Mouse (Mus musculus) cortical plate, adult 2 months (tissue): Measurements from ENCODE around the gene Gm28635. TPM values are rescaled to one million over a fixed set of nuclear protein-coding genes. Genes with fewer than 3 reads are reported as not detected.

Experiments
- H3K27ac ChIP-seq: fragments of 200-500 bp; 2 replicates; pipeline ENCODE4 v1.5.1; 2012; ENCODE audit warnings: low read length, control low read depth, inconsistent platforms; ENCODE audit not compliant: insufficient read depth
- H3K4me1 ChIP-seq: fragments of 200-500 bp; 2 replicates; pipeline ENCODE4 v1.6.1; 2011; ENCODE audit warnings: low read length; ENCODE audit not compliant: control insufficient read depth, insufficient read depth
- H3K4me3 ChIP-seq: fragments of 200-500 bp; 2 replicates; pipeline ENCODE4 v1.5.1; 2011; ENCODE audit warnings: mild to moderate bottlenecking, low read length, control low read depth; ENCODE audit not compliant: insufficient read depth
- CTCF ChIP-seq: fragments of 200-500 bp; IDR thresholded peaks from 2 replicates; pipeline ENCODE4 v1.5.1; 2011; ENCODE audit warnings: mild to moderate bottlenecking, control low read depth, low read length; ENCODE audit not compliant: insufficient read depth; ENCODE audit errors: extremely low read depth
- POLR2A ChIP-seq: fragments of 200-500 bp; IDR thresholded peaks from 2 replicates; pipeline ENCODE4 v1.6.1; 2011; ENCODE audit warnings: mild to moderate bottlenecking, low read length, control low read depth; ENCODE audit not compliant: insufficient read depth; ENCODE audit errors: extremely low read depth
- polyA plus RNA-seq: library from polyadenylated mRNA; depleted of rRNA; stranded (reverse); fragments of >200 nt; gene quantifications from 2 replicates; pipeline ENCODE4 v1.2.3, GENCODE M21; 2012

Gm28635 gene
- polyA plus RNA-seq, 1 experiment, result not detected

GRCm38 (mm10) chr2:84648369-84648768 is 29.5 kb downstream of the Gm28635 start:
- TF ChIP-seq CTCF, result no peak
- no peak for TF ChIP-seq POLR2A
- Histone ChIP-seq H3K27ac (no peak overlapping the region), H3K4me1 (no peaks in the 10 kb centered on the region), H3K4me3 (peak overlapping the region; percentile 96)

- Histone ChIP-seq H3K4me1 (0 out of 2 replicates have a peak, but pooled peaks cover 1% of the 10 kb centered on the region), H3K27ac (no peak overlapping the region), H3K4me3 (no peak overlapping the region; the same call in 1 of the 2 replicates)
- TF ChIP-seq CTCF, result no peak
- TF ChIP-seq POLR2A, result no peak
These were observed 30.7 kb downstream of the Gm28635 start for GRCm38 (mm10) chr2:84647051-84647568.

- Histone ChIP-seq H3K4me1 (0 out of 2 replicates have a peak, but pooled peaks cover 1% of the 10 kb centered on the region), H3K4me3 (no peak overlapping the region), H3K27ac (no peak overlapping the region)
- TF ChIP-seq POLR2A (no peak), CTCF (no peak)
These were observed 31.7 kb downstream of the Gm28635 start for GRCm38 (mm10) chr2:84646138-84646537.

- TF ChIP-seq POLR2A (no peak), CTCF (no peak)
- H3K27ac ChIP-seq, result no peak overlapping the region
- H3K4me1 ChIP-seq, result peaks cover 7% of the 10 kb centered on the region
- no peak overlapping the region for H3K4me3 ChIP-seq
These were observed 37.0 kb downstream of the Gm28635 start for GRCm38 (mm10) chr2:84640833-84641232.

- H3K4me3 ChIP-seq, result no peak overlapping the region
- no peak for TF ChIP-seq CTCF
- TF ChIP-seq POLR2A, result no peak
- peaks cover 7% of the 10 kb centered on the region for H3K4me1 ChIP-seq
- no peak overlapping the region for H3K27ac ChIP-seq
These were observed 39.2 kb downstream of the Gm28635 start for GRCm38 (mm10) chr2:84638428-84639220.

- TF ChIP-seq CTCF, result no peak
- TF ChIP-seq POLR2A, result no peak
- Histone ChIP-seq H3K4me3 (no peak overlapping the region), H3K27ac (peak overlapping the region; percentile 51; the same call in 1 of the 2 replicates), H3K4me1 (peaks cover 5% of the 10 kb centered on the region)
These were observed 40.2 kb downstream of the Gm28635 start for GRCm38 (mm10) chr2:84637452-84638165.

GRCm38 (mm10) chr2:84636231-84636741 is 41.6 kb downstream of the Gm28635 start:
- Histone ChIP-seq H3K27ac (peak overlapping the region; percentile 86), H3K4me3 (no peak overlapping the region), H3K4me1 (peaks cover 5% of the 10 kb centered on the region)
- TF ChIP-seq CTCF, result no peak
- TF ChIP-seq POLR2A, result no peak

- no peak for TF ChIP-seq CTCF
- H3K4me1 ChIP-seq, result peaks cover 5% of the 10 kb centered on the region
- H3K4me3 ChIP-seq, result no peak overlapping the region
- peak overlapping the region; percentile 67; the same call in 1 of the 2 replicates for H3K27ac ChIP-seq
These were observed 42.2 kb downstream of the Gm28635 start for GRCm38 (mm10) chr2:84635611-84636010.

GRCm38 (mm10) chr2:84634934-84635482 is 42.8 kb downstream of the Gm28635 start:
- Histone ChIP-seq H3K4me1 (peaks cover 5% of the 10 kb centered on the region), H3K27ac (peak overlapping the region; percentile 67), H3K4me3 (no peak overlapping the region)
- TF ChIP-seq CTCF, result no peak
- TF ChIP-seq POLR2A, result no peak
